Mouse (Mus musculus) cerebellum, adult 2 months (tissue): ENCODE measurements at regions not wholly inside any gene's neighbourhood (a gene's known extent, or its start where the extent isn't known, plus 50 kb on each side); places are given as distances from the start of the nearest gene placed in this dataset.

ENCODE experiments used
- CTCF ChIP-seq: fragments of 200-500 bp; IDR thresholded peaks from 2 replicates; pipeline ENCODE4 v1.5.1; 2011; ENCODE audit warnings: low read depth, mild to moderate bottlenecking, control low read depth, low read length, moderate library complexity, borderline replicate concordance; ENCODE audit not compliant: insufficient read depth
- POLR2A ChIP-seq: fragments of 200-500 bp; IDR thresholded peaks from 2 replicates; pipeline ENCODE4 v1.6.1; 2011; ENCODE audit warnings: low read length, control low read depth, borderline replicate concordance; ENCODE audit not compliant: insufficient read depth

- TF ChIP-seq POLR2A (no peak), CTCF (no peak)
These were observed 193.3 kb upstream of the Npvf start for GRCm38 (mm10) chr6:50847548-50847947.
